Mouse (Mus musculus) spleen, adult 2 months (tissue): Measurements from ENCODE around the gene Acer1. TPM values are rescaled to one million over a fixed set of nuclear protein-coding genes. Genes with fewer than 3 reads are reported as not detected.

Source experiments
- DNase-seq, 2 experiments: peaks; one replicate each; pipeline versions ENCODE4 v3.0.0 to v3.0.0-alpha.2; 2012 to 2021; ENCODE audit warnings: low spot score in 2 of 2, low read depth in 1 of 2
- H3K27ac ChIP-seq: fragments of 200-500 bp; 2 replicates; pipeline ENCODE4 v1.5.1; 2012; ENCODE audit warnings: low read length, inconsistent platforms; ENCODE audit not compliant: insufficient read depth
- H3K27me3 ChIP-seq: fragments of 200-500 bp; 2 replicates; pipeline ENCODE4 v1.6.1; 2012; ENCODE audit warnings: mild to moderate bottlenecking, moderate library complexity, low read length, inconsistent platforms; ENCODE audit not compliant: control insufficient read depth, insufficient read depth
- H3K36me3 ChIP-seq: fragments of 200-500 bp; 2 replicates; pipeline ENCODE4 v1.6.1; 2012; ENCODE audit warnings: mild to moderate bottlenecking, low read length, inconsistent platforms; ENCODE audit not compliant: control insufficient read depth, insufficient read depth
- H3K4me1 ChIP-seq: fragments of 200-500 bp; 2 replicates; pipeline ENCODE4 v1.6.1; 2011; ENCODE audit warnings: inconsistent platforms; ENCODE audit not compliant: control insufficient read depth, insufficient read depth, insufficient read length
- H3K4me3 ChIP-seq: fragments of 200-500 bp; 2 replicates; pipeline ENCODE4 v1.5.1; 2011; ENCODE audit warnings: mild to moderate bottlenecking, inconsistent platforms; ENCODE audit not compliant: insufficient read depth, insufficient read length; ENCODE audit errors: extremely low read depth
- CTCF ChIP-seq: fragments of 200-500 bp; IDR thresholded peaks from 2 replicates; pipeline ENCODE4 v1.5.1; 2011; ENCODE audit warnings: mild to moderate bottlenecking, inconsistent platforms; ENCODE audit not compliant: insufficient read depth, insufficient read length, insufficient replicate concordance; ENCODE audit errors: extremely low read depth
- POLR2A ChIP-seq: fragments of 200-500 bp; IDR thresholded peaks from 2 replicates; pipeline ENCODE4 v1.6.1; 2011; ENCODE audit warnings: low read depth, low read length, inconsistent platforms
- WGBS: fragments of 180-500 bp; shearing (Covaris S2); methylation state at CpG from one replicate; pipeline ENCODE4 v1.1.7; 2018; 5-methylcytosine and 5-hydroxymethylcytosine counted together
- polyA plus RNA-seq: library from polyadenylated mRNA; depleted of rRNA; stranded (reverse); fragments of >200 nt; gene quantifications from 2 replicates; pipeline ENCODE4 v1.2.3, GENCODE M21; 2012

Acer1 gene
- polyA plus RNA-seq, 1 experiment: not detected

DNA sequence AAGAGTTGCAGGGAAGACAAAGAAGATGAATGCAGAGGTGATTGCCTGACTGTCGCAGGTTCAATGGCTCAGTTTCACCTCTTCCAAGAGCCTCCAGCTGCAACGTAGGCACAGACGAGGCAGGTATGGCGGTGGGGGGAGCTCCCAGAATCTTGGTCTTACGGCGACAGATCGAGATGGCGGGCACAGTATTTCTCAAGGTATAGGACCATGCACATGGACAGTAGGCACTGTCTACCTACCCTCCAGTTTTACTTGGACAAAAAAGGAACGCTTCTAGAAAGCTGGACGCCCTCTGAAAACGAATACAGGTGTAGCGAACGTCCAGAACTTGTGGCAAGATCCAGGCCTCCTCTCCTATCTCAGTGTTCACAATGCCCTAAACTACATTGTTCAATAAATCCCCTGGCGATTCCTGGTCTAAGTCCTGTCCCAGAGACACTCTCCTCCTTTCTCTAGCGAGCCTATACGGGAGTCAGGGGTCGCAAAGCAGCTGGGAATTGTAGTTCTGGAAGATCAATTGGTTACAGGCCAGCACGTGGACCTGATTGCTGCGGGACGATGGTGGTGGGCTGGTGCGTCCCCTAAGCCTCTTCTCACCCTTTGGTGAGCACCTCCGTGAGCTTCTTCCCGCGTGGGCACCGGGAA, 7.7 kb upstream of the Acer1 start:
- Histone ChIP-seq H3K27me3 (no peaks in the 10 kb centered on the region), H3K4me1 (peaks cover 6% of the 10 kb centered on the region; the same call in 1 of the 2 replicates), H3K27ac (peak overlapping the region; percentile 82), H3K36me3 (peaks cover 17% of the 10 kb centered on the region), H3K4me3 (peak overlapping the region; percentile 92)
- WGBS: under 1% methylated on average over 25 of the region's 25 CpGs
- TF ChIP-seq POLR2A: no peak
- TF ChIP-seq CTCF: no peak
- peak in 1 of 2 experiments; percentile 26 for DNase-seq

DNA sequence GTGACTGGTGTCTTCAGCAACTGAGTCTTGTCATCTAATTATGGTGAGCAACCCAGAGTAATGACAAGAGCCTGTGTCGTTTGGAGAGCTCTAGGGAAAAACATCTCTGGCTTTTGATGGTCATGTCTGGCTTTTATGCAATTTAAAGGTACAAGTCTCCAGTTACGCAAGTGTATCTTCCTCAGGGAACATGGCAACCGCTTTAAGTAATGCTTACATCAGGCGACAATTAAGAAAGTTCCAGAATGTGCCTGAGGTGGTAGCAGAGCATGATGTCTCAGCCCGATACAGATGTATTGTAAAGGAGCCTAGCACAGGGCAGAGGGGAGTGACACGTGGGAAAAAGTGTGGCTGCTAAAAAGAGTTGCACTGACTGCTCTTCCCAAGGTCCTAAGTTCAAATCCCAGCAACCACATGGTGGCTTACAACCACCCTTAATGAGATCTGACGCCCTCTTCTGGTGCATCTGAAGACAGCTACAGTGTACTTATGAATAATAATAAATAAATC, 7.0 kb upstream of the Acer1 start:
- peak in 1 of 2 experiments; percentile 2 for DNase-seq
- peaks cover 6% of the 10 kb centered on the region; the same call in 1 of the 2 replicates for H3K4me1 ChIP-seq
- 70% methylated on average over 7 of the region's 7 CpGs for WGBS
- H3K4me3 ChIP-seq: no peak overlapping the region
- no peak overlapping the region for H3K27ac ChIP-seq
- no peaks in the 10 kb centered on the region for H3K27me3 ChIP-seq
- H3K36me3 ChIP-seq: peaks cover 14% of the 10 kb centered on the region
- TF ChIP-seq POLR2A: no peak
- no peak for TF ChIP-seq CTCF

DNA sequence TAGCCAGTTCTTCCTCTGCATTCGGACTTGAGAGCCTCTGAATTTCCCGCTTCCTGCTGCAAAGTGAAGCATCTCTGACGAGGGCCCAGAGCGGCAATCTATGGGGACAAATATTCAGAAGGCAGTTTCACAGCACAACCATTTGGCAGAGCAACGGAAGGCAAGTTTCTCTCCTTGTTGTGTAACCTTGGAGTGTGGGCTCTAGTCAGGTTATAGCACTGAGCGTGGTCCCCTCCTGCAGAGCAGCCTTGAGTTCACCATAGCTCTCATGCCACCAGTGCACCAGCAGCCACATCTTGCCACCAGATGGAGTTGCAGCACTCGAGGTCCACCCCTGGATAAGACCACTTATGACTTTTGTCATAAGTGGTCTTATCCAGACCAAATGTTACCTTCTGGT, 6.5 kb upstream of the Acer1 start:
- Histone ChIP-seq H3K4me3 (no peak overlapping the region), H3K4me1 (peaks cover 6% of the 10 kb centered on the region; the same call in 1 of the 2 replicates), H3K36me3 (peaks cover 10% of the 10 kb centered on the region), H3K27me3 (no peaks in the 10 kb centered on the region), H3K27ac (no peak overlapping the region)
- 82% methylated on average over 7 of the region's 7 CpGs for WGBS
- TF ChIP-seq POLR2A: no peak
- TF ChIP-seq CTCF: no peak
- DNase-seq: peak in 1 of 2 experiments; percentile 5

DNA sequence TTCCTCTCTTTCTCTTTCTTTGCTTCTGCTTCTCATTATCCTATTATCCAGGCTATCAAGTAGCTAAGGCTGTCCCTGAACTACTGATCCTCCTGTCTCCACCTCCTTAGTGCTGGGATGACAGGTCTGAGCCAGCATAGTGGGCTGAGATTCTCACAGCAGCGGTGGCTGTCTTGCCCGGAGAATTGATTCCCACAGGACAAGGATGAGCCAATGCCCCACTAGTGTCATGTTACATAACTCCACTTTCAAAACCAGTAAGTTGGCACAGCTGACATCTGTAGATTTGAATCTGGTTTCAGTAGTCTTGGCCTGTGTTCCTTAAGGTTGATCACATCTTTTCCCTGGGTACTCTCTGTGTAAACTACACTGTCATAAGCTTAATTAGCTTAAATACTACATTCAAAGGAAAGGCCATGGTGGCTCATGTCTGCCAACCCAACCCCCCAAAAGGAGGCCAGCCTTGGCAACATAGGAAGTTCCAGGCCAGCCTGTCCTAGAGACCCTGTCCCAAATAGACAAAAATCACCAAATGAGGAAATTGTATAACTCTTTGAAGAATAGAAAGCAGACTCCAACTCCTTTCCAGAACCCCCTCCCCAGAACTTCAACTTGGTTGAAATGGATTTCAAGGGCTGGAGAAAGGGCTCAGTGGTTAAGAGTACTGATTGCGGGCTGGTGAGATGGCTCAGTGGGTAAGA, 4.3 kb upstream of the Acer1 start:
- Histone ChIP-seq H3K4me3 (no peak overlapping the region), H3K27ac (no peak overlapping the region), H3K36me3 (no peaks in the 10 kb centered on the region), H3K27me3 (no peaks in the 10 kb centered on the region), H3K4me1 (peaks cover 5% of the 10 kb centered on the region; the same call in 1 of the 2 replicates)
- no peak for TF ChIP-seq POLR2A
- no peak for TF ChIP-seq CTCF
- DNase-seq: no peak
- WGBS: 94% methylated on average over 3 of the region's 3 CpGs

DNA sequence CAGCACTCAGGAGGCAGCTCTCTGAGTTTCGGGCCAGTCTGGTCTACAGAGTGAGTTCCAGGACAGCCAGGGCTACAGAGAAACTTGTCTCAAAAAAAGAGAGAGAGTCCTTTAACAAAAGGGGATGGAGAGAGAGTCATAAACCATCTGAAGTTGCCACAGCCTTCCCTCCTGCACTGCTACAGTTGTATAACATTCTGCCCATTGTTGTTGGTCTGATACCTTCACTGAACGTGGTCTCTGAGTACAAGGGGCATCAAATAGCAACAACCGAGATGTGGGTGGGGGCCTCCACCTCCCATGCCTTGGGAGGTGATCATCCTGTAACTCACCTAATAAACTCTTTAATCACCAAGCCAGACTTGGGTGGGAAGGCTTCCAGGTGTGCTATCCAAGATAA, 3.7 kb upstream of the Acer1 start:
- Histone ChIP-seq H3K4me3 (no peak overlapping the region), H3K4me1 (no peaks in the 10 kb centered on the region), H3K27ac (no peak overlapping the region), H3K36me3 (no peaks in the 10 kb centered on the region), H3K27me3 (no peaks in the 10 kb centered on the region)
- WGBS: 83% methylated on average over 3 of the region's 3 CpGs
- TF ChIP-seq POLR2A (no peak), CTCF (no peak)
- DNase-seq: no peak

DNA sequence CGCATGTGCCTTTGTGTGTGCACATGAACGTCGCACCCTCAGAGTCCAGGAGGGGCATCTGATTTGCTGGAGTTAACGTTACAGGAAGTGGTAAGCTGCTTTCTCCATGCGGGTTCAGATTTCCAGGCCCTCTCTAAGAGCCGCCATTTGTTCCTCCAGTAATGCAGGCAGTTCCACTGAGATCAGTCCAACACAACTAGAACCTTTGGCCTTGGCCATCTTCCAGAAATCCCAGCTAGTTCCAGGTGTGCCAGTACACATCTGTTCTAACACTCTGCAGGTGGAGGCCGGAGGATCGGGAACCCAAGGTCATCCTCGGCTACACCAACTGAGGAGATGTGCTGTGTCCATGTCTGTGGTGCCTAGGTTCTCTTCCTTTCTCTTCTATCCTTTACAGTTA, 3.0 kb upstream of the Acer1 start:
- Histone ChIP-seq H3K4me1 (no peaks in the 10 kb centered on the region), H3K4me3 (no peak overlapping the region), H3K27ac (no peak overlapping the region), H3K36me3 (no peaks in the 10 kb centered on the region), H3K27me3 (no peaks in the 10 kb centered on the region)
- TF ChIP-seq CTCF (no peak), POLR2A (no peak)
- 72% methylated on average over 9 of the region's 9 CpGs for WGBS
- no peak for DNase-seq
